Mouse (Mus musculus): Measurements from ENCODE around the gene Smpdl3a.

DNA sequence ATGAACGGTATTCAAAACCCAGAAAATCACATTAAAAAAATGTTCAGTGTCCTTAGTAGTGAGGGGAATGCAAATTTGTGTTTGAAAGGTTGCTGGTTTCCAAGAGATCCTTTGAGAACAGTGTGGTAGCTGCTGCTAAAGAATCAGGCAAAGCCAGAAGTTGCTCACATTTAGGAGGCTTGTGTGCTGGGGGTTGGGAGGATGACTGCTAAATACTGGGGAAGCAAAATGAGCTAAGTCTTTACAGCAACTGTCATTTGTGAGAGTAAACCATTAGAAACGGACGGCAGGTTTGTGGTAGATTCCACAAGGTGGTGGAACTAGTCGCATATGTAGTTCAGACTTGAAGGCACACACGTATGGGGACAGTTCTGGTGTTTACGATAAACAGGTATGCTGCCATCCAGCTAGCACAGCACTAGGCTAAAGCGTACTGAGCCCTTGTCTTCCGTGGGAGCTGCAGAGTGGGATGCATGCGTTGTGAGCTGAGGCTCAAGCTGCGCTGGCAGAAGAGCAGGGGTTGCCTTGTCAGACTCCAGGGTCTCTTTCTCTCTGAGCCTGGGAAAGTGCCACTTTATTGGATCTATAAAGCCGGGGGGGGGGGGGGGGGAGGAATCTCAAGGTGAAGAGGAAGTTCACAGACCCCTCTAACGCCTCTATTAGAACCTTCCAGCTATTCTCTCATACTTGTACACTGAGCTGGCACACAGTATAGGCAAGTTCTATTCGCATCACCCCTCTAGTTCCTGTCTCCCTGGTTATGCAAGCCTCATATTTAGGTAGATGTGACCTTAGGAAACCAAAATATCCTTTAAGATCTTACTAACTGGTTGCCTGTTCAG, 10.6 kb upstream of the Smpdl3a start:
- TF ChIP-seq CTCF (IDR thresholded peaks at IDR 0.05) (no peak), POLR2A (IDR thresholded peaks at IDR 0.05; ENCODE audit: insufficient read depth, low read depth, low read length) (no peak)
